Mouse (Mus musculus) G1E (cell line): ENCODE data around the gene Cacng4. TPM values are rescaled to one million over a fixed set of nuclear protein-coding genes. Genes with fewer than 3 reads are reported as not detected.

Source experiments
- ATAC-seq: 2 replicates; pipeline ENCODE4 v1.8.0; 2016; ENCODE audit warnings: mild to moderate bottlenecking; ENCODE audit not compliant: insufficient number of reproducible peaks, poor library complexity, low FRiP score, severe bottlenecking; ENCODE audit errors: extremely low read depth
- DNase-seq: peaks from one replicate; pipeline ENCODE4 v3.0.0; 2012; ENCODE audit warnings: low spot score
- H3K27me3 ChIP-seq: 2 replicates; pipeline ENCODE4 v1.6.1; 2012; ENCODE audit warnings: mild to moderate bottlenecking, low read length, inconsistent platforms; ENCODE audit not compliant: insufficient read depth
- H3K36me3 ChIP-seq: replicated peaks from 2 replicates; pipeline ENCODE3; 2012; ENCODE audit warnings: mild to moderate bottlenecking, inconsistent platforms
- H3K4me1 ChIP-seq: 2 replicates; pipeline ENCODE4 v1.6.1; 2012; ENCODE audit warnings: low read depth, low read length, inconsistent platforms, mixed read lengths; ENCODE audit not compliant: insufficient read depth
- H3K4me3 ChIP-seq: 2 replicates; pipeline ENCODE4 v1.5.1; 2012; ENCODE audit warnings: low read depth, mild to moderate bottlenecking, inconsistent platforms, low read length, moderate library complexity, mixed read lengths
- H3K9me3 ChIP-seq: replicated peaks from 2 replicates; pipeline ENCODE4 v1.6.1; 2012; ENCODE audit warnings: inconsistent platforms
- CTCF ChIP-seq: IDR thresholded peaks from 2 replicates; pipeline ENCODE4 v1.5.1; 2012; ENCODE audit warnings: low read depth, low read length, inconsistent platforms, mixed read lengths
- GATA1 ChIP-seq: IDR thresholded peaks from 2 replicates; pipeline ENCODE4 v1.6.1; 2012; ENCODE audit warnings: borderline replicate concordance, low read length, inconsistent platforms, mixed read lengths
- GATA2 ChIP-seq: IDR thresholded peaks from 2 replicates; pipeline ENCODE4 v1.6.1; 2012; ENCODE audit warnings: low read depth, low read length, inconsistent platforms, borderline replicate concordance
- POLR2AphosphoS5 ChIP-seq: IDR thresholded peaks from 2 replicates; pipeline ENCODE4 v1.6.1; 2012; ENCODE audit warnings: low read depth, low read length, inconsistent platforms; ENCODE audit not compliant: insufficient replicate concordance
- TAL1 ChIP-seq: conservative IDR thresholded peaks from 2 replicates; pipeline ENCODE4 v1.6.1; 2012; ENCODE audit warnings: low read depth, low read length, inconsistent platforms, mixed read lengths
- polyA plus RNA-seq: library from polyadenylated mRNA; stranded (reverse); fragments of >175 nt; gene quantifications from 2 replicates; pipeline ENCODE4 v1.2.3, GENCODE M21; 2012
- total RNA-seq, 2 experiments: library from RNA; stranded (forward) in 1 of 2; stranded (reverse) in 1 of 2; fragments of 200-1000 nt in 1 of 2; fragments of >200 nt in 1 of 2; fragmentation: Nextera tagmentation in 1 of 2; gene quantifications; 2 replicates each; pipeline ENCODE4 v1.2.3; 2014 to 2017

The Cacng4 gene
- total and polyA plus RNA-seq, 3 experiments: 0.11 TPM; not detected in 2

- Histone ChIP-seq H3K36me3 (no peaks in the 10 kb centered on the region), H3K27me3 (peaks cover 36% of the 10 kb centered on the region), H3K9me3 (no peaks in the 10 kb centered on the region), H3K4me1 (peaks cover 27% of the 10 kb centered on the region), H3K4me3 (no peak overlapping the region)
- TF ChIP-seq POLR2AphosphoS5 (no peak), TAL1 (no peak), GATA1 (no peak), CTCF (no peak), GATA2 (no peak)
- ATAC-seq: no peak
- DNase-seq: no peak
These were observed 84.0 kb downstream of the Cacng4 start for GRCm38 (mm10) chr11:107710379-107710778.

DNA sequence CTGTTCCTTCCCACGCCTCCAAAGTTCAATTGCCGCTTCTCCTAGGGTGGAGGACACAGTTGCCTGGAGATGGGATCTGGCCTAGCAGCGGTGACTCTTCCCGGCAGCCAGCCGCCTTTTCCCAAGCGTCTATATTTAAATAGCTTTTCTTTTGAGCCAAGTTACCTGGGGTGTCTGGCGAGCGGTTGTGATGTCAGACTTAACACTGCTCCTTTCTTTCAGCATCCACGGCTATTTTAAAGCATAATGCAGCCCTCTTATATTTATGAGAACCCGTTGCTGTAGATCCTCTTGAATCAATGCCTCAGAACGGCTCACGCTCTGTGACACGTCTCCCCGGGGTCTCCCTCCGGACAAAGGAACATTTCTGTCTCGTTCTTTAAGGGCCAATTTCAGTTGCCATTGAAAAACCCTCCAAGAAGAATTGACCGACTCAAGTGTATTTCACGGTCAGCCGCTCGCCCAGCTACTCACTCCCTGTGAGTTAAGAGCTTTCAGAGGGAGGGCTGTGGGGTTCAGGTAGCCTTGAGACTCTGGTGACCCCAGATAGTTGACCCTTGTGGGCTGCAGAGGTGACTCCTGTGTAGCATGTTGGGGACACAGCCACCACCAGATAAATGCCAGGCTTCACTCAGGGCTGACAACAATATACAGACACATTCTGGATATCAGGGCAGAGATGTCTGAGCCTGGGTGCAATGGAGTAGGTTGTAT, 86.3 kb downstream of the Cacng4 start:
- no peaks in the 10 kb centered on the region for H3K9me3 ChIP-seq
- no peaks in the 10 kb centered on the region for H3K36me3 ChIP-seq
- H3K27me3 ChIP-seq: peaks cover 51% of the 10 kb centered on the region
- TF ChIP-seq GATA1 (no peak), POLR2AphosphoS5 (no peak), TAL1 (no peak), CTCF (no peak), GATA2 (no peak)
- DNase-seq (no peak), ATAC-seq (no peak)
- H3K4me1 ChIP-seq: peaks cover 28% of the 10 kb centered on the region
- H3K4me3 ChIP-seq: no peak overlapping the region

DNA sequence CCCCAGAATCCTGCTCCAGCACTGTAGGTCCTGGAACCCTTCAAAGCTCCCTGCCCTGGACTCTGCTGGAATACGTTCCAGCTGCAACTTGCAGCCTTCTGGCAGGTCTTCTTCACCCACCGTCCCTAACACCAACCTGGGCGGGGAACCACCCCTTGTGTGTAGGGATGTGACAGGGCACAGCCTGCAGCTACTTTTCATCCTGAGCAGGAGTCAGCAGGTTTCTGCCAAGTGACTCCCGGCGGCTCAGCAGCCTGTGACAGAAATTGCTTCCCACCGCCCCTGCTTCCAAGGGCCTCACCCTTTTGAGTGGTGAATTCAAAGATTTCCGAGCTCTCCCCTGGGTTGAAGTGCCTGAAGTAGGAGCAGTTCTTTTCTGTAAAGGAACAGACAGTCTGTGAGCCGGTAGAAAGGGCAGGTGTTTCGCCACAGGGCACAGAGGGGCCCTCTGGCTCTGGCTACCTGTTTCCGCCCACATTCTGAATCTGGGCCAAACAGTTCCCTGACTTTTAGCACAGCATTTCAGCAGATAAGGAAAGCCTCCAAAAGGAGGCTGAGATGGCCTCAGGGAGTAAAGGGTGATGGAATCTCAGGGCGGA, 88.8 kb downstream of the Cacng4 start:
- no peak for DNase-seq

GRCm38 (mm10) chr11:107705060-107705459, 89.3 kb downstream of the Cacng4 start:
- no peaks in the 10 kb centered on the region for H3K9me3 ChIP-seq
- H3K4me3 ChIP-seq: no peak overlapping the region
- H3K27me3 ChIP-seq: peaks cover 52% of the 10 kb centered on the region
- H3K36me3 ChIP-seq: no peaks in the 10 kb centered on the region
- ATAC-seq (no peak), DNase-seq (no peak)
- no peak for TF ChIP-seq POLR2AphosphoS5
- TF ChIP-seq CTCF: no peak
- TF ChIP-seq GATA1: no peak
- TF ChIP-seq TAL1: no peak
- TF ChIP-seq GATA2: no peak
- peaks cover 24% of the 10 kb centered on the region for H3K4me1 ChIP-seq

More for the DNA sequence above, 88.8 kb downstream of the Cacng4 start:
- Histone ChIP-seq H3K36me3 (no peaks in the 10 kb centered on the region), H3K27me3 (peaks cover 52% of the 10 kb centered on the region), H3K4me1 (peaks cover 24% of the 10 kb centered on the region), H3K9me3 (no peaks in the 10 kb centered on the region), H3K4me3 (no peak overlapping the region)
- ATAC-seq: no peak
- TF ChIP-seq GATA2 (no peak), GATA1 (no peak), CTCF (no peak), POLR2AphosphoS5 (no peak), TAL1 (no peak)

- Histone ChIP-seq H3K4me3 (no peak overlapping the region; the same call in 1 of the 2 replicates), H3K27me3 (peaks cover 41% of the 10 kb centered on the region), H3K4me1 (peaks cover 24% of the 10 kb centered on the region), H3K9me3 (no peaks in the 10 kb centered on the region), H3K36me3 (no peaks in the 10 kb centered on the region)
- peak; percentile 40; the same call in 1 of the 2 replicates for ATAC-seq
- DNase-seq: no peak
- no peak for TF ChIP-seq GATA2
- no peak for TF ChIP-seq TAL1
- no peak for TF ChIP-seq CTCF
These were observed 90.9 kb downstream of the Cacng4 start for GRCm38 (mm10) chr11:107703272-107704134.

DNA sequence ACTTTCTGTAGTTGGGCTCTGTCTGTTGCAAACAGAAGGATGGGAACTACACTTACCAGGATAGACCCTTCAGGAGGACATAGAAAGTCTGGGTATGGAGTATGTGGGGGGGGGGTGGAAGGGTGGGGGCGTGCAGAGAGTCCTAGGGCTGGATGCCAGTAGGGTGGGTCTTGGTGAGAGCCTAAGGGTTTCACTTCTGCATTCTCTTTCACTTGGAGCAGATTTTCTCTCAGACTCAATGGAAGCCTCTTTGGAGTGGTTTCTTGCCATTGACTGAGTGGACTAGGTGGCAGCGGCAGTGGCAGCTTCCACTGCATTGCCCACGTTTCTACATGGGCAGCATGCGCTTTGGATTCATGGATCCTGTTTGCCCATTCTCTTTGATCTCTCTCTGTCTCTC, 94.4 kb downstream of the Cacng4 start:
- Histone ChIP-seq H3K9me3 (peaks cover 4% of the 10 kb centered on the region; the same call in 1 of the 2 replicates), H3K27me3 (peaks cover 18% of the 10 kb centered on the region), H3K4me1 (peaks cover 33% of the 10 kb centered on the region), H3K36me3 (no peaks in the 10 kb centered on the region), H3K4me3 (no peak overlapping the region)
- TF ChIP-seq GATA2: no peak
- TF ChIP-seq POLR2AphosphoS5: no peak
- no peak for TF ChIP-seq CTCF
- no peak for TF ChIP-seq TAL1
- no peak for TF ChIP-seq GATA1
- DNase-seq: no peak
- no peak for ATAC-seq
